Mouse (Mus musculus): ENCODE measurements around the gene Tex33. TPM values are rescaled to one million over a fixed set of nuclear protein-coding genes. Genes with fewer than 3 reads are reported as not detected.

Gene Tex33
- polyA plus RNA-seq, 1 experiment from 2014 or later, result not detected

GRCm38 (mm10) chr15:78409570-78410052, 13.9 kb upstream of the Tex33 start:
- H3K36me3 ChIP-seq, result peaks cover 8% of the 10 kb centered on the region; the same call in 1 of the 2 replicates
- peak overlapping the region; percentile 63; the same call in 1 of the 2 replicates for H3K27ac ChIP-seq (replicated peaks)
- H3K4me3 ChIP-seq, result peak overlapping the region; percentile 48
- H3K9me3 ChIP-seq (replicated peaks), result no peaks in the 10 kb centered on the region
- peaks cover 63% of the 10 kb centered on the region for H3K27me3 ChIP-seq (ENCODE audit: low read depth, poor library complexity, severe bottlenecking)
- WGBS, result 9% methylated on average over 12 of the region's 12 CpGs
- DNase-seq (ENCODE audit: low spot score), result no peak
- peaks cover 67% of the 10 kb centered on the region for H3K4me1 ChIP-seq

GRCm38 (mm10) chr15:78406293-78406934, 10.7 kb upstream of the Tex33 start, which contains the start of gene Mpst:
Mpst (plus strand) TSS chr15:78406416.
- no peaks in the 10 kb centered on the region for H3K9me3 ChIP-seq (replicated peaks)
- no peaks in the 10 kb centered on the region for H3K36me3 ChIP-seq
- peak; percentile 88 for DNase-seq (ENCODE audit: low spot score)
- peak within 1 kb of the TSS; percentile 78 for H3K4me3 ChIP-seq
- peaks cover 78% of the 10 kb centered on the region for H3K4me1 ChIP-seq
- under 1% methylated on average over 40 of the region's 40 CpGs for WGBS
- H3K27me3 ChIP-seq (ENCODE audit: low read depth, poor library complexity, severe bottlenecking), result peaks cover 52% of the 10 kb centered on the region
- H3K27ac ChIP-seq (replicated peaks), result peak within 1 kb of the TSS; percentile 95

- DNase-seq (ENCODE audit: low spot score), result peak; percentile 76
- Histone ChIP-seq H3K4me1 (peaks cover 76% of the 10 kb centered on the region), H3K27me3 (ENCODE audit: low read depth, poor library complexity, severe bottlenecking) (peaks cover 45% of the 10 kb centered on the region), H3K27ac (replicated peaks) (peak within 1 kb of the TSS; percentile 95), H3K4me3 (peak within 1 kb of the TSS; percentile 78), H3K9me3 (replicated peaks) (no peaks in the 10 kb centered on the region), H3K36me3 (no peaks in the 10 kb centered on the region)
- 3% methylated on average over 34 of the region's 34 CpGs for WGBS
Observed at GRCm38 (mm10) chr15:78405517-78406211, 10.0 kb upstream of the Tex33 start, which contains the start of gene Tst. Tst (minus strand) TSS chr15:78405907.

- peak overlapping the region; percentile 78 for H3K4me3 ChIP-seq
- peaks cover 39% of the 10 kb centered on the region for H3K27me3 ChIP-seq (ENCODE audit: low read depth, poor library complexity, severe bottlenecking)
- H3K36me3 ChIP-seq, result no peaks in the 10 kb centered on the region
- peaks cover 71% of the 10 kb centered on the region for H3K4me1 ChIP-seq
- H3K27ac ChIP-seq (replicated peaks), result peak overlapping the region; percentile 95
- no peaks in the 10 kb centered on the region for H3K9me3 ChIP-seq (replicated peaks)
- WGBS, result 57% methylated on average over 11 of the region's 11 CpGs
- DNase-seq (ENCODE audit: low spot score), result no peak
Observed at GRCm38 (mm10) chr15:78405098-78405497, 9.4 kb upstream of the Tex33 start.

- H3K27ac ChIP-seq (replicated peaks), result peak overlapping the region; percentile 49; the same call in 1 of the 2 replicates
- no peak for DNase-seq (ENCODE audit: low spot score)
- peaks cover 61% of the 10 kb centered on the region for H3K4me1 ChIP-seq
- no peaks in the 10 kb centered on the region for H3K36me3 ChIP-seq
- peaks cover 27% of the 10 kb centered on the region for H3K27me3 ChIP-seq (ENCODE audit: low read depth, poor library complexity, severe bottlenecking)
- no peak overlapping the region for H3K4me3 ChIP-seq
- 95% methylated on average over 1 of the region's 1 CpGs for WGBS
- H3K9me3 ChIP-seq (replicated peaks), result no peaks in the 10 kb centered on the region
Observed at GRCm38 (mm10) chr15:78403896-78404295, 8.2 kb upstream of the Tex33 start.

GRCm38 (mm10) chr15:78403301-78403741, 7.6 kb upstream of the Tex33 start:
- Histone ChIP-seq H3K9me3 (replicated peaks) (no peaks in the 10 kb centered on the region), H3K36me3 (no peaks in the 10 kb centered on the region), H3K27ac (replicated peaks) (peak overlapping the region; percentile 49), H3K27me3 (ENCODE audit: low read depth, poor library complexity, severe bottlenecking) (peaks cover 21% of the 10 kb centered on the region), H3K4me3 (no peak overlapping the region), H3K4me1 (peaks cover 55% of the 10 kb centered on the region)
- no peak for DNase-seq (ENCODE audit: low spot score)
- 58% methylated on average over 3 of the region's 3 CpGs for WGBS

GRCm38 (mm10) chr15:78402423-78402822, 6.7 kb upstream of the Tex33 start:
- no peak for DNase-seq (ENCODE audit: low spot score)
- H3K27me3 ChIP-seq (ENCODE audit: low read depth, poor library complexity, severe bottlenecking), result peaks cover 12% of the 10 kb centered on the region
- no peaks in the 10 kb centered on the region for H3K36me3 ChIP-seq
- H3K9me3 ChIP-seq (replicated peaks), result no peaks in the 10 kb centered on the region
- no peak overlapping the region for H3K4me3 ChIP-seq
- peaks cover 46% of the 10 kb centered on the region for H3K4me1 ChIP-seq
- no peak overlapping the region for H3K27ac ChIP-seq (replicated peaks)
- WGBS, result 88% methylated on average over 7 of the region's 7 CpGs

- Histone ChIP-seq H3K4me3 (no peak overlapping the region), H3K4me1 (peaks cover 41% of the 10 kb centered on the region), H3K9me3 (replicated peaks) (no peaks in the 10 kb centered on the region), H3K27me3 (ENCODE audit: low read depth, poor library complexity, severe bottlenecking) (peaks cover 11% of the 10 kb centered on the region), H3K27ac (replicated peaks) (no peak overlapping the region), H3K36me3 (no peaks in the 10 kb centered on the region)
- 86% methylated on average over 4 of the region's 4 CpGs for WGBS
- DNase-seq (ENCODE audit: low spot score), result no peak
Observed at GRCm38 (mm10) chr15:78401921-78402320, 6.2 kb upstream of the Tex33 start.

- 90% methylated on average over 6 of the region's 6 CpGs for WGBS
- peaks cover 36% of the 10 kb centered on the region for H3K4me1 ChIP-seq
- H3K9me3 ChIP-seq (replicated peaks), result no peaks in the 10 kb centered on the region
- H3K36me3 ChIP-seq, result no peaks in the 10 kb centered on the region
- no peak overlapping the region for H3K4me3 ChIP-seq
- H3K27me3 ChIP-seq (ENCODE audit: low read depth, poor library complexity, severe bottlenecking), result peaks cover 11% of the 10 kb centered on the region
- no peak for DNase-seq (ENCODE audit: low spot score)
- H3K27ac ChIP-seq (replicated peaks), result 0 out of 2 replicates have a peak overlapping the region, but pooled peaks have one; percentile 23
Observed at GRCm38 (mm10) chr15:78401345-78401744, 5.6 kb upstream of the Tex33 start.

- WGBS, result 85% methylated on average over 3 of the region's 3 CpGs
- no peak overlapping the region for H3K4me3 ChIP-seq
- no peak overlapping the region for H3K27ac ChIP-seq (replicated peaks)
- no peak for DNase-seq (ENCODE audit: low spot score)
- H3K4me1 ChIP-seq, result peaks cover 10% of the 10 kb centered on the region
- H3K9me3 ChIP-seq (replicated peaks), result no peaks in the 10 kb centered on the region
- no peaks in the 10 kb centered on the region for H3K36me3 ChIP-seq
- no peaks in the 10 kb centered on the region for H3K27me3 ChIP-seq (ENCODE audit: low read depth, poor library complexity, severe bottlenecking)
Observed at GRCm38 (mm10) chr15:78390855-78391254, 4.9 kb downstream of the Tex33 start.

GRCm38 (mm10) chr15:78385564-78385963, 10.1 kb downstream of the Tex33 start:
- Histone ChIP-seq H3K9me3 (replicated peaks) (no peaks in the 10 kb centered on the region), H3K27me3 (ENCODE audit: low read depth, poor library complexity, severe bottlenecking) (no peaks in the 10 kb centered on the region), H3K36me3 (no peaks in the 10 kb centered on the region), H3K4me3 (no peak overlapping the region), H3K4me1 (peaks cover 8% of the 10 kb centered on the region), H3K27ac (replicated peaks) (no peak overlapping the region)
- no peak for DNase-seq (ENCODE audit: low spot score)
- 92% methylated on average over 1 of the region's 1 CpGs for WGBS

- no peaks in the 10 kb centered on the region for H3K36me3 ChIP-seq
- no peak overlapping the region for H3K4me3 ChIP-seq
- no peaks in the 10 kb centered on the region for H3K27me3 ChIP-seq (ENCODE audit: low read depth, poor library complexity, severe bottlenecking)
- 0 out of 2 replicates have a peak, but pooled peaks cover under 1% of the 10 kb centered on the region for H3K9me3 ChIP-seq (replicated peaks)
- DNase-seq (ENCODE audit: low spot score), result no peak
- H3K4me1 ChIP-seq, result peaks cover 8% of the 10 kb centered on the region
- 81% methylated on average over 7 of the region's 7 CpGs for WGBS
- H3K27ac ChIP-seq (replicated peaks), result no peak overlapping the region
Observed at GRCm38 (mm10) chr15:78384220-78385116, 11.2 kb downstream of the Tex33 start.
